Mouse (Mus musculus) midbrain, postnatal 0 days (tissue): ENCODE measurements around the gene Adam30. TPM values are rescaled to one million over a fixed set of nuclear protein-coding genes. Genes with fewer than 3 reads are reported as not detected.
"Not testable (repeated sequence)": the region's sequence is repeated elsewhere in the genome, so short reads cannot be mapped to it uniquely, and the experiment has no call there.

Source experiments
- ATAC-seq: fragments of 200-750 bp; cut with Nextera tagmentation; 2 replicates; pipeline ENCODE4 v1.8.0; 2017; ENCODE audit warnings: moderate number of reproducible peaks, mild to moderate bottlenecking, moderate TSS enrichment, moderate library complexity; ENCODE audit not compliant: low FRiP score
- DNase-seq: peaks from one replicate; pipeline ENCODE4 v3.0.0-alpha.2; 2015; ENCODE audit warnings: low spot score
- H3K27ac ChIP-seq: fragments of 300-500 bp; sonication (generic); 2 replicates; pipeline ENCODE4 v1.5.1; 2014; ENCODE audit warnings: low read depth, mild to moderate bottlenecking, low read length, mixed read lengths
- H3K27me3 ChIP-seq: fragments of 300-500 bp; sonication (generic); 2 replicates; pipeline ENCODE4 v1.6.1; 2014; ENCODE audit warnings: low read length, control low read depth, mixed read lengths; ENCODE audit not compliant: insufficient read depth
- H3K36me3 ChIP-seq: fragments of 300-500 bp; sonication (generic); 2 replicates; pipeline ENCODE4 v1.6.1; 2014; ENCODE audit warnings: low read length, control low read depth, mixed read lengths; ENCODE audit not compliant: insufficient read depth
- H3K4me1 ChIP-seq: fragments of 300-500 bp; sonication (generic); 2 replicates; pipeline ENCODE4 v1.6.1; 2014; ENCODE audit warnings: mild to moderate bottlenecking, control low read depth, antibody characterized with exemption, low read length, mixed read lengths; ENCODE audit not compliant: insufficient read depth
- H3K4me2 ChIP-seq: fragments of 300-500 bp; sonication (generic); 2 replicates; pipeline ENCODE4 v1.6.1; 2014; ENCODE audit warnings: low read depth, mild to moderate bottlenecking, low read length, mixed read lengths; ENCODE audit not compliant: poor library complexity, severe bottlenecking
- H3K4me3 ChIP-seq: fragments of 300-500 bp; sonication (generic); 2 replicates; pipeline ENCODE4 v1.5.1; 2014; ENCODE audit warnings: low read depth, mild to moderate bottlenecking, low read length, moderate library complexity
- H3K9ac ChIP-seq: fragments of 300-500 bp; sonication (generic); replicated peaks from 2 replicates; pipeline ENCODE4 v1.6.1; 2014; ENCODE audit warnings: mild to moderate bottlenecking, low read length, moderate library complexity, mixed read lengths; ENCODE audit not compliant: poor library complexity, severe bottlenecking
- H3K9me3 ChIP-seq: fragments of 300-500 bp; sonication (generic); 2 replicates; pipeline ENCODE4 v1.6.1; 2016; ENCODE audit warnings: low read length, control low read depth
- CTCF ChIP-seq: IDR thresholded peaks from 2 replicates; pipeline ENCODE4 v1.5.1; 2016; ENCODE audit warnings: antibody characterized with exemption, mild to moderate bottlenecking
- WGBS: fragments of 180-500 bp; shearing (Covaris S2); extraction: QIAGEN DNeasy Blood & Tissue Kit; methylation state at CpG from one replicate; pipeline ENCODE4 v1.1.7; 2014; 5-methylcytosine and 5-hydroxymethylcytosine counted together
- polyA plus RNA-seq: library from polyadenylated mRNA; unstranded; fragments of >200 nt; fragmentation: Nextera tagmentation; extraction: Ambion mirVana; gene quantifications from 2 replicates; pipeline ENCODE4 v1.2.1, GENCODE M21; 2015
- total RNA-seq: library from RNA; depleted of rRNA; stranded (reverse); fragments of >200 nt; gene quantifications from 2 replicates; pipeline ENCODE4 v1.2.3, GENCODE M21; 2014; rRNA removed

Adam30 gene
- total RNA-seq (not detected in 2 replicates), polyA plus RNA-seq (not detected in 2 replicates)

DNA sequence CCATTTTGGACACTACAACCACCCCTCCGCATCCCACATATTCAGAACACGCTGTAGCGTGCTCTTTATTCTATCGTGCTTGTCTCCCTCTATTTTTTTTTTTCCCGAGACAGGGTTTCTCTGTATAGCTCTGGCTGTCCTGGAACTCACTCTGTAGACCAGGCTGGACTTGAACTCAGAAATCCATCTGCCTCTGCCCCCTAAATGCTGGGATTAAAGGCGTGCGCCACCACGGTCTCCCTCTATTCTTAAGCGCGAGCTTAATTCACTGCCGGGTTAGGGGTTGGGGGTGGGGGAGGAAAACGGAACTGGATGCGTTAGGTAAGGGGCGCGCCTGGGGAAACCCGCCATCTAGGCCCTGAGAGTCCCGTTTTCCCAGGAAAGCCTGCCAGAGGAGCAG is at the start of gene Adam30:
Gene Adam30, plus strand, starts transcription at position 301 of the 400 bp plus-strand sequence.
- H3K9me3 ChIP-seq, result no peaks in the 10 kb centered on the region
- WGBS, result 81% methylated on average over 17 of the region's 17 CpGs
- H3K4me1 ChIP-seq, result no peaks in the 10 kb centered on the region
- no peak within 1 kb of the TSS for H3K9ac ChIP-seq
- H3K4me3 ChIP-seq, result no peak within 1 kb of the TSS
- H3K27ac ChIP-seq, result no peak within 1 kb of the TSS
- H3K36me3 ChIP-seq, result no peaks in the 10 kb centered on the region
- ATAC-seq (no peak), DNase-seq (no peak)
- no peak within 1 kb of the TSS for H3K4me2 ChIP-seq
- H3K27me3 ChIP-seq, result no peaks in the 10 kb centered on the region
- no peak for TF ChIP-seq CTCF

DNA sequence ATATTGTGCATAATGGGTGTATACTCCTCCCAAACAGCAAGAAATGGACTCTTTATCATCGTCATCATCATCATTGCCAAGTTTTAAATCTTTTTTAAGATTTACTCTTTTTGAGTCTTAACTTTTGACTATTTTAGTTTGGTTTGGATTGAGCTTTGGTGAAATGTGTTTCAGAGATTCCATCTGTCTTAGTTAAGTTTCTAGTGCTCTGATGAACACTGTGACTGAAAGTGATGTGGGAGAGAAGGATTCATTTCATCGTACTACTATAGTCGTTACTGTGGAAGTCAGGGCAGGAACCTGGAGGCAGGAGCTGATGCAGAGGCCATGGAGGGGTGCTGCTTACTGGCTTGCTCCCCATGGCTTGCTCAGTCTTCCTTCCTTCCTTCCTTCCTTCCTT is 42.2 kb upstream of the Adam30 start:
- WGBS, result 83% methylated on average over 3 of the region's 3 CpGs
- ATAC-seq (no peak), DNase-seq (no peak)
- Histone ChIP-seq H3K4me3 (no peak overlapping the region), H3K27me3 (no peaks in the 10 kb centered on the region), H3K9ac (no peak overlapping the region), H3K4me2 (no peak overlapping the region), H3K9me3 (no peaks in the 10 kb centered on the region), H3K36me3 (no peaks in the 10 kb centered on the region), H3K4me1 (no peaks in the 10 kb centered on the region), H3K27ac (no peak overlapping the region)
- TF ChIP-seq CTCF, result no peak

DNA sequence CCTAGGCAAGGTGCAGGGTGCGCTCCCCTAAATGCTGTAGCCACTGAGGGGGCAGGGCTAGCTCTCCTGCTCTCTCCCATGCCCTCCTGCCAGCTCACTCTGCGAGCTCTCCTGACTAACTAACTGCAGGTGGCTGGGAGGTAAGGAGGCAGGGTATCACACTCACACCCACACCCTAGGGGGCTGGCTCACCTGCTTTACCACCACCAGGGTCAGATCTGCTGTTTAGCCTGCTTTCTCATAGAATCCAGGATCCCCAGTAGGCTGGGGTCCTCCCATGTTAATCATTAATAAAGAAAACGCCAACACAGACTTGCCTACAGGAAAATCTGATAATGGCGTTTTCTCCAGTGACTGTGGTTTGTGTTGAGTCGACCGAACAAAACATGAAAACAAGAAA is 41.1 kb upstream of the Adam30 start:
- Histone ChIP-seq H3K4me3 (no peak overlapping the region), H3K36me3 (no peaks in the 10 kb centered on the region), H3K9me3 (no peaks in the 10 kb centered on the region), H3K27ac (no peak overlapping the region), H3K9ac (no peak overlapping the region), H3K4me1 (no peaks in the 10 kb centered on the region), H3K4me2 (no peak overlapping the region), H3K27me3 (no peaks in the 10 kb centered on the region)
- no peak for TF ChIP-seq CTCF
- no peak for ATAC-seq
- WGBS, result 88% methylated on average over 6 of the region's 6 CpGs
- DNase-seq, result no peak

DNA sequence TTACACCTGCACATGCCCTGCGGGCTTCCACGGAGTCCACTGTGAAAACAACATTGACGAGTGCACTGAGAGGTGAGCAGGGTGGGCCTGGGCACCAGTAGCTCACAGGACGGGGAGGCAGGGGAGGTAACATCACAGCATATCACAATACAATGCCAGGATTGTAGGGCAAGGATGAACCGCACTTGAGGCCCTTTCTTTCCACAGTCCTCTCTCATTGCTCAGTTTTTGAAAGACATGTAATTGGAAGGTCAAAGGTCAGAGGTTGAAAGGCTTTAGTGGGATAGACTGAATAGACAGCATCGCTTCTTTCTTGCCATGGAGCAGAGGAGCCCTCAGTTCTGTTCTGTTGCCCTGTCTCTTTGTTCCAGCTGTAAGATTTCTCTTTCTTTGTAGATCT is 39.5 kb upstream of the Adam30 start:
- Histone ChIP-seq H3K4me2 (no peak overlapping the region), H3K36me3 (no peaks in the 10 kb centered on the region), H3K4me1 (no peaks in the 10 kb centered on the region), H3K27ac (no peak overlapping the region), H3K27me3 (no peaks in the 10 kb centered on the region), H3K9ac (no peak overlapping the region), H3K9me3 (no peaks in the 10 kb centered on the region), H3K4me3 (no peak overlapping the region)
- no peak for TF ChIP-seq CTCF
- 45% methylated on average over 6 of the region's 6 CpGs for WGBS
- ATAC-seq, result no peak
- no peak for DNase-seq

DNA sequence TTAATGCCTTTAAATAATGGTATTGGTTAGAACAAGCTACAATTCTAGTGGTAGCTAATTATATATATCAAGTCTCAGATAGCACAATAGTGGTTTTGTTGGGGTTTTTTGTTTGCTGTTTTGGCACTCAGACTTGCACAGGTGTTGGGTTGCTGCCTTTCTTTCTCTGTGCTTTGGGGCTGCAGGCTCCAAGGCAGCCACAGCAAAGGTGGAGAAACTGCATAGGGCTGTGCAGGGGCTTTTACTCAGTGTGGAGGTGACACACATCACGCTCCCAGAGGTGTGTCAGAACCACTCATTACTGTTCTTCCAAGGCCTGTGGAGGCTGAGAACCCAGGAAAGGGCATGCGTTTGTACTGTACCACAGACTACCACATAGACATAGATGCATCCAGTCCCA is 32.7 kb upstream of the Adam30 start:
- H3K4me3 ChIP-seq, result no peak overlapping the region
- H3K27me3 ChIP-seq, result no peaks in the 10 kb centered on the region
- H3K4me2 ChIP-seq, result no peak overlapping the region
- WGBS, result 98% methylated on average over 2 of the region's 2 CpGs
- no peaks in the 10 kb centered on the region for H3K9me3 ChIP-seq
- ATAC-seq (no peak), DNase-seq (no peak)
- H3K9ac ChIP-seq, result no peak overlapping the region
- H3K36me3 ChIP-seq, result no peaks in the 10 kb centered on the region
- TF ChIP-seq CTCF, result no peak
- no peaks in the 10 kb centered on the region for H3K4me1 ChIP-seq
- no peak overlapping the region for H3K27ac ChIP-seq

DNA sequence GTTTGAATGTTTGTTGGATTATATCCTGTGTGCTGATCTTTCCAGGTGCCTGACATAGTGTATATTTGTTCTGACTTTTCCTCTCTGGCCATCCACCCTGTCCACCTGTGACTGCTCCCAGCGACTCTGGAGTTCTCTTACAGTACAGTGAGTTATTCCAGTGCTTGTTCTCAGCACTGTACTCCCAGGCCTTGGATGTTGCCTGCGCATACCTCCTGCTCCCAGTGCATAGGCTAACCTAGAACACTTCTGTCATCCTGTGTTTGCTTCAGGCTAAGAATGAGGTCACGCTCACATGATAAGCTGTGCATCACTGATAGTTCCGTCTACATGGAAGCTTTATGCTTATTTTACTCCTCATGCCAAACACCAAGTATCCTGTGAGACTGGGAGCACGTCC is 31.7 kb upstream of the Adam30 start:
- Histone ChIP-seq H3K4me3 (no peak overlapping the region), H3K9me3 (no peaks in the 10 kb centered on the region), H3K27ac (no peak overlapping the region), H3K27me3 (no peaks in the 10 kb centered on the region), H3K4me1 (no peaks in the 10 kb centered on the region), H3K9ac (no peak overlapping the region), H3K36me3 (no peaks in the 10 kb centered on the region), H3K4me2 (no peak overlapping the region)
- no peak for TF ChIP-seq CTCF
- ATAC-seq, result no peak
- DNase-seq, result no peak
- WGBS, result 88% methylated on average over 5 of the region's 5 CpGs

DNA sequence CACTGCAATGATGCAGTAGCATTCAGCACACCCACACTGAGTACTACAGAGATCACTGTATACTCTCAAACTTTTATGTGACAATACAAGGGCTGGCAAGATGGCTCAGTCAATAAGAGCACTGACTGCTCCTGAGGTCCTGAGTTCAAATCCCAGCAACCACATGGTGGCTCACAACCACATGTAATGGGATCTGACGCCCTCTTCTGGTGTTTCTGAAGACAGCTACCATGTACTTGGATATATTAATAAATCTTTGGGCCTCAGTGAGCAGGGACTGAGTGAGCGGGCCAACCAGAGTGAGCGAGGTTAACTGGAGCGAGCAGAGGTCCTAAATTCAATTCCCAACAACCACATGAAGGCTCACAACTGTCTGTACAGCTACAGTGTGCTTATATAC is 28.3 kb upstream of the Adam30 start:
- H3K27me3 ChIP-seq, H3K27ac ChIP-seq, H3K4me2 ChIP-seq, H3K4me3 ChIP-seq, H3K9ac ChIP-seq, H3K4me1 ChIP-seq, DNase-seq, H3K9me3 ChIP-seq, ATAC-seq, H3K36me3 ChIP-seq: not testable (repeated sequence)
- 96% methylated on average over 4 of the region's 4 CpGs for WGBS
